Mouse (Mus musculus) granulocyte monocyte progenitor cell, adult 5-6 weeks (primary cell): ENCODE measurements around the gene Mag. TPM values are rescaled to one million over a fixed set of nuclear protein-coding genes. Genes with fewer than 3 reads are reported as not detected.
A peak's percentile ranks its signal among the peaks of the same experiment; 100 is the strongest.
"Not testable (repeated sequence)": the region's sequence is repeated elsewhere in the genome, so short reads cannot be mapped to it uniquely, and the experiment has no call there.

Source experiments
- ATAC-seq: replicated peaks from 2 replicates; pipeline ENCODE4 v1.8.0; 2016; ENCODE audit warnings: mild to moderate bottlenecking, moderate TSS enrichment, inconsistent platforms; ENCODE audit not compliant: poor library complexity, severe bottlenecking
- total RNA-seq, 2 experiments: library from RNA; stranded (forward) in 1 of 2; stranded (reverse) in 1 of 2; fragments of 200-712, 200-1000 nt in 1 of 2; fragments of >200 nt in 1 of 2; fragmentation: Nextera tagmentation in 1 of 2; gene quantifications; 2 replicates each; pipeline ENCODE4 v1.2.3; 2014 to 2017

Mag gene
- total RNA-seq, 2 experiments from 2014 or later = 0.46 TPM; not detected in 1

DNA sequence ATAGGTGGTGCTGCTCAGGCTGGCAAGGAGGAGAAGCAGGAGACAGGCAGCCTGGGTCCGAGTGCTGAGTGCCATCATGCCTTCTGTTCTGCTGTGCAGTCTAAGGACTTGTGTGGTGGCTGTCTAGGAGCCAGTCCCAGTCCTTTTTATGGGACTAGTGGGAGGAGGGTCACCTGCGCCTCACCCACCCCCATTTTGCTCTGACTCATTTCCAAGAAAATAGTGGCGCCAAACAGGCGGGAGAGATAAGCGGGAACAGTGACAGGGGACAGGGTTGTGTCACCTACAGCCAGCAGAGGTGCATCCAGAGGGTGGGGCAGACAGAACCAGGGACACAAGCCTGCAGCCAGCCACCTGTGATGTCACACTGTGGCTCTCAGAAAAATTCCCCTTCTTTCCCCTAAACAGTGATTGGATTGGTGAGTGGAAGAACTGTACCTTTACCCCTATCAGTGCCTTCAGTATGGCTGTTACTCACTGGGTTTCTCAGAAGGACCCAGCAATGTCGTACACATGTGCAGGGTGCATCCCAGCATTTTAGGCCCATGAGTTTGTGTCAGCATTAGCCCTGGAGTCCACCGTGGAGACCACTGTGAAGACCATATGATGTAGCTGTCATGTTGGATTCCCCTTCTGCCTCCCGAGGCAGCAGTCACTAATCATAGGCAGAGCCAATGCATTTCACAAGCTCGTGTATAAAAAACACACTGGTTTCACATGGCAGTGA is 29.4 kb upstream of the Mag start, which contains the start of gene Hamp:
Gene Hamp (minus strand): TSS at position 124 of the 727 bp plus-strand sequence.
- no peak for ATAC-seq

DNA sequence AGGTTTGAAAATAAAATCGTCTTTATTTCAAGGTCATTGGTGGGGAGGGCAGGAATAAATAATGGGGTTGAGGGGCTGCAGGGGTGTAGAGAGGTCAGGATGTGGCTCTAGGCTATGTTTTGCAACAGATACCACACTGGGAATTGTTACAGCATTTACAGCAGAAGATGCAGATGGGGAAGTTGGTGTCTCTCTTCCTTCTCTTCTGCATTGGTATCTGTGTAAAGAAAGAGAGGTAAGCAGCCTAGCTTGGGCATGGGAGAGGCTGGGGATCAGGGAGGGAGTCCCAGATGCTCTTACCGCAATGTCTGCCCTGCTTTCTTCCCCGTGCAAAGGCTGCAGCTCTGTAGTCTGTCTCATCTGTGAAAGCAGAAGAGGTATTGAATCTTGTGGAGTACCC is 27.7 kb upstream of the Mag start:
- ATAC-seq = peak; percentile 94

DNA sequence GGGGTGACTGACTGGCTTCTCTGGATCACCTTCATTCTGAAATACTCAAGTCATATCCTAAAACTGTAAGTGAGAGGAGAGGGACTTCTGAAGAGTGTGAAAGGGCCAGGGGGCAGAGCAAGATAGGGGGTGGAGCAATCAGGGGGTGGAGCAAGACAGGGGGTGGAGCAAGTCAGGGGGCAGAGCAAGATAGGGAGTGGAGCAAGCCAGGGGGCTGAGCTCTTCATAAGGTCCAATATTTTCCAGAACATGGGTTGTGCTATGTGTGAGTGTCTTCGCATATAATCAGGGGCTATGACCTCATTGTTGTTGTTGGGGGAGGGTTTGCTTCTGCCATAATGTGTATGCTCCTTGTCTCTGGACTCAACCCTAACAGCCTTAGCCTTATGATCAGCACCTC is 25.4 kb upstream of the Mag start:
- ATAC-seq = 0 out of 2 replicates have a peak, but pooled peaks have one; percentile 9

DNA sequence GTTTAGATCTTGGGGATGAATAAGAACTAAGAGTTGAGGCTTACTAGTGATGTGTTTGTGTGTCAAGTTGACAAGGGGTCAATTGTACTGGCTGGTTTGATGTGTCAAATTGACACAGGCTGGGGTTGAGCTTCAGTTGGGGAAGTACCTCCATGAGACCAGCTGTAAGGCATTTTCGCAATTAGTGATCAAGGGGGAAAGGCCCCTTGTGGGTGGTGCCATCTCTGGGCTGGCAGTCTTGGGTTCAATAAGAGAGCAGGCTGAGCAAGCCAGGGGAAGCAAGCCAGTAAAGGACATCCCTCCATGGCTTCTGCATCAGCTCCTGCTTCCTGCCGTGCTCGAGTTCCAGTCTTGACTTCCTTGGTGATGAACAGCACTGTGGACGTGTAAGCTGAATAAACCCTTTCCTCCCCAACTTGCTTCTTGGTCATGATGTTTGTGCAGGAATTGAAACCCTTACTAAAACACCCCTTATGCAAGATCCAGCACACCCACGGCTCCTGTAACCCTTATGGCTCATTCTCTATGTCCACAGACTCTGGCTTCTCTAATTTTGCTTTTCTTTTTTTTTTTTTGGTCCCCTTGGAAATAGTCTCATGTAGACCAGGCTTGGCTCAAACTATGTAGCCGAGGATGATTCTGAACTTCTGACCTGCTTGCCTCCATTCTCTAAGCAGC is 20.9 kb upstream of the Mag start:
- ATAC-seq = peak; percentile 94

DNA sequence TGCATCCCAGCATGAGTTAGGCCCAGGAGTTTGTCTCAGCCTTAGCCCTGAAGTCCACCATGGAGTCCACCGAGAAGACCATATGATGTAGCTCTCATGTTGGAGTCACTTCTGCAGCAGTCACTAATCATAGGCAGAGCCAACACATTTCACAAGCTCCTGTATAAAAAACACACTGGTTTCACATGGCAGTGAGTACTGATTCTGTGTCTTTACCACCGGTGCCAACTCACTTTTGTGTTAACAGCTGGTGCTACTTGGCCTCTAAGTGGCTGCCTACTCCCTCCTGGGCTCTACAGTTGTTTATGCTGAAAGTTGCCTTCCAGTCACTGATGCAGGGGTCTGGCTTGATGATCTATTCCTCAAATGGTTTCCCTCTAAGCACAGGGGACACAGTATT is 9.9 kb upstream of the Mag start, which contains the start of gene Hamp2:
Gene Hamp2 (minus strand): TSS at position 101 of the 400 bp plus-strand sequence.
- ATAC-seq = not testable (repeated sequence)

DNA sequence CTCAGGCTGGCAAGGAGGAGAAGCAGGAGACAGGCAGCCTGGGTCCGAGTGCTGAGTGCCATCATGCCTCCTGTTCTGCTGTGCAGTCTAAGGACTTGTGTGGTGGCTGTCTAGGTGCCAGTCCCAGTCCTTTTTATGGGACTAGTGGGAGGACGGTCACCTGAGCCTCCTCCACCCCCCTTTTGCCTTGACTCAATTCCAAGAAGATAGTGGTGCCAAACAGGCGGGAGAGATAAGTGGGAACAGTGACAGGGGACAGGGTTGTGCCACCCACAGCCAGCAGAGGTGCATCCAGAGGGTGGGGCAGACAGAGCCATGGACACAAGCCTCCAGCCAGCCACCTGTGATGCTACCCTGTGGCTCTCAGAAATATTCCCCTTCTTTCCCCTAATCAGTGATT is 9.4 kb upstream of the Mag start:
- no peak for ATAC-seq

DNA sequence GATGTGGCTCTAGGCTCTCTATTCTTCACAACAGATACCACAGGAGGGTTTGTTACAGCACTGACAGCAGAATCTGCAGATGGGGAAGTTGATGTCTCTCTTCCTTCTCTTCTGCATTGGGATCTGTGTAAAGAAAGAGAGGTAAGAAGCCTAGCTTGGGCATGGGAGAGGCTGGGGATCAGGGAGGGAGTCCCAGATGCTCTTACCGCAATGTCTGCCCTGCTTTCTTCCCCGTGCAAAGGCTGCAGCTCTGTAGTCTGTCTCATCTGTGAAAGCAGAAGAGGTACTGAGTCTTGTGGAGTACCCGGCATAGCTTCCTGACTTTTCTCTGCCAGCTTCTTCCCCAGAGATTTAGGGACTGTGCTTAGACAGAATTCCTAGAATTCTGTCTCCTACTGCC is 7.8 kb upstream of the Mag start:
- peak; percentile 80 for ATAC-seq

DNA sequence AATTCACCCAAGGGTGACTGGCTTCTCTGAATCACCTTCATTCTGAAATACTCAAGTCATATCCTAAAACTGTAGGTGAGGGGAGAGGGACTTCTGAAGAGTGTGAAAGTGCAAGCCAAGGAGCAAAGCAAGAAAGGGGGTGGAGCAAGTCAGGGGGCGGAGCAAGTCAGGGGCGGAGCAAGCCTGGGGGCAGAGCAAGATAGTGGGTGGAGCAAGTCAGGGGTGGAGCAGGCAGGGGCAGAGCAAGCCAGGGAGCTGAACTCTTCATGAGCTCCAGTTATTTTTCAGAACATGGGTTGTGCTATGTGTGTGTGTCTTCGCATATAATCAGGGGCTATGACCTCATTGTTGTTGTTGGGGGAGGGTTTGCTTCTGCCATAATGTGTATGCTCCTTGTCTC is 5.5 kb upstream of the Mag start:
- peak; percentile 60 for ATAC-seq

DNA sequence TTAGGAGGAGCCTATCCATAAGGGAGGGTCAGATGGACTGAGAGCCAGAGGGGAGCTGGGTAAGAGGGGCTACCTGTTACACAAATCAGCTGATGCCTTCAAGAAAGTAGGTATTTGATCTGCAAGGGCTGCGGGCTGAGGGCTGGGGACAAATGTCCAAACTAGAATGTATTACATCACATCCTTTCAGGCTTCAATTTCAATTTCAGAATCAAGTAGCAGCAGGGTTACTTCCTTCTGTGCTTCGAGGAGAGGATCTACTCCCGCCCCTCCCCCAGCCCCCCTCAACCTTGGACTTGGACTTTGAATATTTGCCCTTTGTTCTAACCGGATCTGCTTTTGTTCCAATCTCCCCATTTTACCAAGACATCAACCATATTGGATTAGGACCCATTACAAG is 2.5 kb upstream of the Mag start:
- peak; percentile 73 for ATAC-seq

DNA sequence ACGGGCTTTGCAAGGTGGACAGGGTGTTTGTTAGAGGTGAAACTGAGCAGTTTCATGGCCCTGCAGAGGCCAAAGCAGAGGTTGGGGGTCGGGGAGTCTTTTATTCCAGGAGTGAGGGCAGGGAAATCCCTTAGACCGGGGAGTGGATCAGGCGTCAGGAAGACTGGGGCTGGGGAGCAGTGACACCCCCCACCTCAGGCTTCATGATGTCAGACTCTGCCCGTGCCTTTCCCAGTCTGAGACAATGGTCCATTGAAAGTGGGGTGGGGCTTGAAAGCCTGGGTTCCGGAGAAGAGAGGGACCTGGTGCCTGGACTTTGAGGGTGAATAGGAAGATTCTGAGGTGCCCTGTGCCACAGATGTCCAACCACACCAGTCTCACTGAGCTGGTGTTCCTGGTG is 2.0 kb upstream of the Mag start:
- ATAC-seq = no peak

DNA sequence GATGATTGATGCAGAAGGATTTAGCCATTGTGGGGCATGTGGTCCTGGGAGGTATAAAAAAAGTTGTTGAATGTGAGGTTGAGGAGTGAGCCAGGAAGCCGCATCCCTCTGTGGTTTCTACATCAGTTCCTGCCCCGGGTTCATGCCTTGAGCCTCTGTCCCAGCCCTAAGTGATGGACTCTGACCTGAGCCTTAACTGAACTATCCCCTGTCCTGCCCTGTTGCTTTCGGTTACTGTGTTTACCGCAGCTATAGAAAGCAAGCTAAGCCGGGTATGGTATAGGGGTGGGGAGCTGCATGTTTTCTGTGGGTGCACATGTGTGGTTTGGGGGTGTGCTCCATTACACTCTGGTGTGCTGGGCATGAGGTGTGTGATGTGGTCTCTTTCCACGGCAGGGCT is 4.9 kb downstream of the Mag start:
- peak; percentile 27 for ATAC-seq

DNA sequence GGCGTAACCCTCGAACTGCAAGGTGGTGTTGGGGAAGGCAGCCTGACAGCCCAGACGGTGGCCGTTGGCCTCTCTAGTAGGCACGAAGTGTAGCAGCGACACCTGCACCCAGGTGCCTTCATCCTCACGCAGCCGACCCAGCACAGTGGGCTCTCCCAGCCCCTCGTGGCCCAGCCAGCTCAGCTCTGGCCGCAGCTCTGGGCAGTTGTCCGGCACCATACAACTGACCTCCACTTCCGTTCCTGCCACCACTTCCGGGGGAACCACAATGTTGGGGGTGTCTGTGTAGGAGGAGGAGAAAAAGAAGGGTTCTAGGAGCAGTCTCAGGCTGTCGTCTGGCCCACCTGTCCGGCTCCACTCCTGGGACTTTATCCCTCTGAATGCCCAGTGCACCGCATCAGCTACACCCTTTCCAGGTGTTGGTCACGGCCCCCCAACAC is 5.7 kb downstream of the Mag start:
- ATAC-seq = peak; percentile 13

DNA sequence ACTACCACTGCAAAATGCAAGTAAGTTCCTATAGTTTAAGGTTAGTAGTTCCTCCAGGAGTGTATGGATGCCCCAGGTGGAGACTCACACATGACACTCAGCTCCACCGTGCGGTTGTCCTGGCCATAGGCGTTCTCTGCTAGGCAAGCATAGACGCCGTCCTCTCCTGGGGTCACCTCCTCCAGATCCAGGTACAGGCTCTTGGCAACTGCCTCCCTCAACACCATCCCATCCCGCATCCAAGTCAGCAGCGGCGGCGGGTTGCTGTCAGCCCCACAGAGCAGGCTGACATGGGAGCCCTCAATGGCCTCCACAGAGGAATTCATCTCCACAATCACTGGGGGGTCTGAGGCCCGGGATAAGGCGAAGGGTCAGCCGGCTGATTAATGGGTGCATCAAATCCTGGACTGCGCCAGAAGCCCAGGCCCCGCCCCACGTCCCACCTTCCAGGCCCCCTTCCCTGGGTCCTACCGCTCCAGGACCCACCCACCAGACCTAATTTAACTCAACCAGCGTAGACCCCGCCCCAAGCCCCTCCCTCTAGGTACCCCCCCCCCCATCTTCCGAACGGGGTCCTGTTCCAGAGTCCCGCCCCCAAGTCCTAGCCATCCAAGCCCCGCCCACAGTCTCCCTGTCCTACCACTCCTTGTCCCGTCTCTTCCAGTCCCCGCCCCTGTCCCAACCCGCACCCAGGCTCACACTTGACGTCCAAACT is 6.2 kb downstream of the Mag start:
- peak; percentile 74 for ATAC-seq

DNA sequence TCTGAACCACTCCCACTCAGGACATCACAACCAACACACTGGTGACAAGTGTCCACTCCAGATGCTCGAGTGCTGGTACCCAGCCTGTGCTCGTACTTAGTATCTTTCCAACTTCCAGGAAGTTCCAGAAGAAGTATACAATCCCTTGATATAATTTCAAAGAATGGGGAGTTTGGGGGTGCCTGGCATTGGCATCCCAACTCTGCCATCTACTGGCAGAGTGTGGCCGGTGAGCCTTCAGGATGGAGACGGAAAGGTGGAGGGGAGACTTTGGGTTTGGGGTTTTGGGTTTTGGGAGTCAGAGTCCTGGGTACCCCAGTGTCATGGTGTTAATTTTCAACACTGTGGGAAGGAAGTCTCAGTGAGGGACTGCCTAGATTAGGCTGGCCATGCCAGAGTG is 10.6 kb downstream of the Mag start:
- ATAC-seq = 0 out of 2 replicates have a peak, but pooled peaks have one; percentile 25

DNA sequence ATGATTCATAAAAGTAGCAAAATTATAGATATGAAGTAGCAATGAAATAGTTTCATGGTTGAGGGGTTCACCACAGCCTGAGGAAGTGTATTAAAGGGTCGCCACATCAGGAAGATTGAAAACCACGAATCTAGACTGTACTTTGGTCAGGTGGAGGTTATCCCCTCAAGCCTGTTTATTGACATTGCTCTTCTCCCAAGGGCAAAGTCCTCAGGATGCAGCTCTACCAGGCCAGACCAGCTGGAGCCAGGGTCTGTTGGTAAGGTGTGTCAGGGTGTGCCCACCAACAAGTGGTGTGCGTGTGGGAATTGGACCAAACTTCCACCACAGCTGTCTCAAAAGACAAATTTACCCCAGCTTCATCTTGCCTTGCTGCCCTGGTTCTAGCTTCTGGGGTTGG is 19.5 kb downstream of the Mag start:
- no peak for ATAC-seq

DNA sequence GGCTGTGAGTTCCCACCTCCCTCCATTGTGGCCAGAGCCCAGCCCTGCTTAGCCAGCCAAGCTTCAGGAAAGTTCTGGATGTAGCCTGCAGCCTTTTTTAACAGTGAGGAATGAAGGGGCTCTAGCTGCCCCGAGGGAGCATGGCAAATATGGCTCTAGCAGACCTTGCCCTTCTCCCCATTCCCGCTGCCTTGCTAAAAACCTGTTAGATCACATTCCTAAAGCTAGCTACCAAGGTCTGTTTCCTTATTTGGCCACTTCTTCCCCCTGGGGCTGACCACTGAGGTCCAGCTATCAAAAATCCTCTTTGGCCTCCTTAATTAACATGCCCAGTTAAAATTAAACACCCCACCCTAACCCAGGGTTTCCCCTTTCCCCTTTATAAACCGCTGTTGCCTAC is 22.2 kb downstream of the Mag start:
- no peak for ATAC-seq

DNA sequence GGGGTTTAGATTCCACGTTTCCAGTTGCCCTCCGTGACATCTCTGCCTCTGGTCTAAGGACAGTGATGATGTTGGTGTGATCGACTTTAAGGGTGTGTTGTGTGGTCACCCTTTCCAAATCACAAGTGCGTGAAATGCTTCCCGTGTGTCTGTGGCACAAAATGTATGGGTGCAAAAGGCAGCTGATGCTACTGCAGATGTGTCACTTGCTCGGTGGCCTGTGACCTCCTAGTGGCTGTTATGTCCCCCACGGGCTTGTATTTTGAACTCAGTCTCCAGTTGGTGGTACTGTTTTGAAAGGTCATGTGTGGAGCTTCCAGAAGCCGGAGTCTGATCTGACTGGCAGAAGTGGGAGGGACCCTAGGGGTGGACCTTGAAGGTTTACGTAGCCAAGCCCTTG is 22.9 kb downstream of the Mag start:
- no peak for ATAC-seq

DNA sequence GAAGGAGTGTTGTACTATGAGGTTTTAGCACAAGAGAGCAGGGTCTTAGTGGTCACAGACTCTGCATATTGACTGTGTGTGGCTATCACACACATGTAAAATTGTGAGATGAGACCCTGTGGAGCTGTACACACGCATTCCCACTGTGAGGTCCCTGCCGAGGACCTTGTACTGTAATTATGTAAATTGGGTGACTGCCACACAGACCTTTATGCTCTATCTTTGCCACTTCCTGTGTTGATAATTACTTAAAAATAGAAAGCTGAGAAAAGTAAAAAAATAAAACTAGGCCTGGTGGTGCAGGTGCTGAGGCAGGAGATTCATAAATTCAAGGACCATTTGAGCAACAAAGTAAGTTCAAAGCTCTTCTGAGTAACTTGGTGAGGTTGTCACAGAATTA is 24.0 kb downstream of the Mag start:
- no peak for ATAC-seq

DNA sequence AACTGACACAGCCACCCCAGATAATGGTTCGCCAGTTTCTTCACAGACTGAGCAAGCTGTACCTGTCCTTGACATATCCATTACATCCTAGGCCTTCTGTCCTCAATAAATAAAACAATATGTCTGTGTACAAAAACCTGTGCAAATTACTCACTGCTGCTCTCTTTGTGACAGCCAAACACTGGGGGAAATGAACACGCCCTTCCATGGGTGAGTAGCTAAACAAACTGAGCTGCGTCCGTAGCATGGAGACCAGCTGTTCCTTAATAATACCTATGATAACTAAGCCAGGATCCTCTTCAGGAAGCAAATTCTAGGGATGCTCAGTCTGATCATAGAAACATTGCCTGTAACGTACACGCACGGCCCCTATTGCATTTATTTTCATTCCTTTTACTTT is 25.9 kb downstream of the Mag start:
- no peak for ATAC-seq

DNA sequence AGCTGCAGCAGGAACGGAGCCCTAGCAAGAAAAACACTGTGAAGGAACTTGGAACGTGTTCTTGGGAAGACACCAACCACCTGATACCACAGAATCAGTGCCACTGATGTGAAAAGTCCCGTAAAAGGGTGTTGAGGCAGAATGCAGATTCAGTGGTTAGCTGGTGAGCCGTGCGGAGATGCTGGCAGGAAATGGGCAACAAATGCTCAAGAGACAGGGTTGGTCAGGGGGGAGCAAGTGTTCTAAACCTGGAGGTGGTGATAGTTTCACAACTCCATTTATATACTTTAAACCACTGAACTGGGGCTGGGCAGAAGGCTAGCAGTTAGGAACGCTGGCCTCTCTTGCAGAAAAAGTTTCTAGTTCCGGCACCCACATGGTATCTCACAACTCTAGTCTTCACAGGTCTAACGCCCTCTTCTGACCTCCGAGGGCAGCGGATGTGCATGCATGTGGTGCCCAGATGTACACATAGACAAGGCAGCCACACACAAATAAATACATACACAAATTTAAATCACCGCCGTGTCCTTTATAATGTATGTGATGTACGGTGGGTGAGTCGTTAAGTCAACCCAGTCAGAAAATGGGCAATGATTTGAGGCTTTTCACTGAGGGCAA is 27.0 kb downstream of the Mag start:
- peak; percentile 84 for ATAC-seq

DNA sequence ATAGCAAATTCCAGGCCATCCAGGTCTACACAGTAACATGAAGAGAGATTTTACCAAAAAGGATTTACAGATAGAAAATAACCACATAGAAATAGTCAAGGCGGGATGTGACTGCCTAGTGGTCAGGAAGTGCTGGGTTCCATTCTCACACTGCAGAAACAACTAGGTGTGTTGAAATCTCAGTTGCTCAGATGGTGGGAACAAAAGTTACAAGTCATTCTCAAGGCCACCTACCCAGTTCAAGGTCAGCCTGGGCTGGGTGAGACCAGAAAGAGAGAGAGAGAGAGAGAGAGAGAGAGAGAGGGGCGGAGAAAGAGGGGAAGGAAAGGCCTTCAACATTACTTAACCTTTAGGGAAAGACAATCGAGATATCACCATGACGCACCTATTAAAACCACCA is 27.8 kb downstream of the Mag start:
- peak; percentile 71 for ATAC-seq
